Mouse (Mus musculus): ENCODE results near the gene Mthfsd.

- TF ChIP-seq CTCF (IDR thresholded peaks at IDR 0.05; ENCODE audit: low read depth, low read length) (no peak), POLR2A (IDR thresholded peaks at IDR 0.05; ENCODE audit: insufficient read depth, low read length) (no peak)
These were observed 10.6 kb upstream of the Mthfsd start for GRCm38 (mm10) chr8:121118634-121119420.
